Mouse (Mus musculus): ENCODE measurements around the gene Olfr1208. TPM values are rescaled to one million over a fixed set of nuclear protein-coding genes. Genes with fewer than 3 reads are reported as not detected.

Gene Olfr1208
- total RNA-seq (2021), result not detected

DNA sequence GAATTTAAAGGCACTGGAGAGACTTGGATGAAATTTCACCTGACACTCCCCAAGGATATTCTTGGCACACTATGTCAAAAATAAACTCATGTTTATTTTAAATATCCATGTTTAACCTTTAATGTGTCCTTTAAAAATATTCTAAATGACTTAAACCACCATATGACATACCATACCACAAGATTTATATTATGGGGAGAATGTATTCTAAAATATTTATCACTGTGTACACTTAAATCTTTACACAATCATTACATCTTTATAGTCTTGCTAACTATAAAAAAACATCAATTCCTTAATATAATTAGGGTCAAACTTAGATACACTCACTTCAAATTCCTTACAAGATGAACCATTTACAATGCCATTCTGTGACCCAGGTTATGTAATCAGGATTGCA lies at the start of gene Olfr1208:
TSS of gene Olfr1208 (minus strand) at position 101 of the 400 bp plus-strand sequence.
- intact Hi-C loops (cut with DNase I), result no loop called here
- DNase-seq (ENCODE audit: low spot score in 2 of 2), result no peak

DNA sequence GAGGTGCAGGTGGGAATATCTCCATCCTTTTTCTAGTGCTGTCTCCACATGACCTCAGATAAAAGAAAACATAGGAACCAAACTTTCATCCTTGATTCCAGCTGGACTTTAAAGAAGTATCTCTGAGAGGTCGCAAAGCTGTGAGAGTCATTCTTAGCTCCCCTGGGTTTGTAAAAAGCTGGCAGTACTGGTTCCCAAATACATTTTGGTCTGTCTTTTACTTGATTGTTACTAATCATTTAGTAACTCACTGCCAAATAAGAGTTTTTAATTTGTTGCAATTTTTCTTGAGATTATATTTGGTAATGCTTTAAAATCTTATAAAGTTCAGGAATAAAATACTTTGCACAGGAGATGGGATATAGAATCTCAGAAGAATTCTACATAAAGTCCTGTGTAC lies 35.9 kb upstream of the Olfr1208 start, which contains the start of gene Olfr1211:
TSS of gene Olfr1211 (minus strand) at position 101 of the 400 bp plus-strand sequence.
- intact Hi-C loops (cut with DNase I), result no loop called here
- DNase-seq (ENCODE audit: low spot score in 2 of 2), result no peak

DNA sequence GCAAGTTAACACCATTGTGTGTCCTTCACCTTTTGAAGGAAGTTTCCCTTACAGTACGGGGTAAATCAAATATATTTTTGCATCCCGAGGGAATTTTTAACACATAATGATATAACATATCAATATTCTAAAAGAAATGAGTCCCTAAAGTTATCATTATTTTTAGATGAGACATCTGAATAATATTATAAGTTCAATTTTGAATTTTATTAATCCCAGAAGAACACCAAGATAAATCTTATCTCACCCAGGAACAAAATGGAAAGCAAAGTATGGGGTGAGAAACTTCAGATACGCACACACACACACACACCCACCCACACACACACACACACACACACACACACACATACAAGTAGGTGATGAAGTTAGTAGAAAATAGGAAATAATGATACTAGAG lies 12.9 kb upstream of the Olfr1208 start, which contains the start of gene Olfr1209:
TSS of gene Olfr1209 (minus strand) at position 101 of the 400 bp plus-strand sequence.
- intact Hi-C loops (cut with DNase I), result no loop called here
- DNase-seq (ENCODE audit: low spot score in 2 of 2), result no peak

DNA sequence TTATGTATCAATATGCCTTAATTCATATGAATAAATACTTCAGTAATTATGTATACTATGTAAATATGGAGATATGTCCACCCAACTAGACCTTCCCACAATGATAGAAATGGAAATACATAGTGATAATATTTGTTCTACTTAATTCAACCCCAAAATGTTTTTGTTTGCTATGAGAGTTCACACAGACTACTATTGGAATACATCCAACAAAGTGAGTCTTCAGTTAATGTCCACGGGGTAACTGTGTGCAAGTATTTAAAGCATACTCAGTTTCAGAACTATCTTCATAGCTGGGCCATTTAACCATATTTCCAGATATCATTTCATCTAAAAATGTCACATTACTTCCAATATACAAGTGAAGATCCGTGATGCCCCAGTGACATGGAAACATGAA lies 39.2 kb downstream of the Olfr1208 start, which contains the start of gene Olfr1206:
TSS of gene Olfr1206 (plus strand) at position 301 of the 400 bp plus-strand sequence.
- intact Hi-C loops (cut with DNase I), result no loop called here

DNA sequence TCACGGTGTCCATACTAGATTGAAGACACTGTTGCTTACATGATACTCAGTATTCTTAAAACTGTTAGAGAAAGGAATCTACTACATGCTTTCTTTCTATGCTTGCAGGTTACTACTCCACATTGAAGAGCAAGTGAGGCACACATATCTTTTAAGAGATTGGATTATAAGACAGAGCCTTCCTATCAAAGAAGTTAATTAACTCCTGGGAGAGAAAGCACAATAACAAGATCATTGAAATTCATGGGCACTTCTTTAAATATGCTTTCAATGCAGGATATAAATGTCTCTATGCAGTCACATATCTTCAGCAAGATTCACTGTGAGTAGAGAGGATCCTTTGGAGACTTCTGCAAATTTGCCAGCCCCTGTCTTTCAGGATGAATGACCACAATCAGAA lies 53.1 kb downstream of the Olfr1208 start, which contains the start of gene Olfr1204:
TSS of gene Olfr1204 (plus strand) at position 301 of the 400 bp plus-strand sequence.
- intact Hi-C loops (cut with DNase I), result no loop called here
- DNase-seq (ENCODE audit: low spot score in 2 of 2), result no peak

More for the DNA sequence above, 39.2 kb downstream of the Olfr1208 start, which contains the start of gene Olfr1206:
- no peak for DNase-seq (ENCODE audit: low spot score in 2 of 2)

Other genes with a start within 250 kb of the Olfr1208 start
- not detected for gene Olfr1193, start 226.7 kb downstream of the Olfr1208 start, total RNA-seq (2021)
- gene Olfr1195, start 213.1 kb downstream of the Olfr1208 start, total RNA-seq (2021), result not detected
- gene Olfr1196, start 197.7 kb downstream of the Olfr1208 start, total RNA-seq (2021), result not detected
- not detected for gene Olfr1197, start 169.9 kb downstream of the Olfr1208 start, total RNA-seq (2021)
- gene Olfr1198, start 150.9 kb downstream of the Olfr1208 start, total RNA-seq (2021), result not detected
- not detected for gene Olfr1199, start 141.8 kb downstream of the Olfr1208 start, total RNA-seq (2021)
- not detected for gene Olfr1200, start 131.8 kb downstream of the Olfr1208 start, total RNA-seq (2021)
- gene Olfr1201, start 109.3 kb downstream of the Olfr1208 start, total RNA-seq (2021), result not detected
- not detected for gene Olfr1202, start 87.8 kb downstream of the Olfr1208 start, total RNA-seq (2021)
- gene Olfr1205, start 72.6 kb downstream of the Olfr1208 start, total RNA-seq (2021), result not detected
- gene Olfr1204, start 53.0 kb downstream of the Olfr1208 start, total RNA-seq (2021), result not detected
- not detected for gene Olfr1206, start 39.1 kb downstream of the Olfr1208 start, total RNA-seq (2021)
- not detected for gene Olfr1209, start 12.8 kb upstream of the Olfr1208 start, total RNA-seq (2021)
- gene Olfr1211, start 35.8 kb upstream of the Olfr1208 start, total RNA-seq (2021), result not detected
- not detected for gene Olfr1212, start 51.7 kb upstream of the Olfr1208 start, total RNA-seq (2021)
- not detected for gene Gm13762, start 78.0 kb upstream of the Olfr1208 start, total RNA-seq (2021)
- not detected for gene Olfr1214, start 90.3 kb upstream of the Olfr1208 start, total RNA-seq (2021)
- not detected for gene Olfr1215, start 104.7 kb upstream of the Olfr1208 start, total RNA-seq (2021)
- gene Olfr1216, start 116.0 kb upstream of the Olfr1208 start, total RNA-seq (2021), result not detected
- gene Olfr1217, start 129.8 kb upstream of the Olfr1208 start, total RNA-seq (2021), result not detected
- gene Olfr1218, start 158.9 kb upstream of the Olfr1208 start, total RNA-seq (2021), result not detected
- not detected for gene Olfr1219, start 181.2 kb upstream of the Olfr1208 start, total RNA-seq (2021)
- gene Olfr1220, start 204.5 kb upstream of the Olfr1208 start, total RNA-seq (2021), result not detected
- not detected for gene Olfr1221, start 215.0 kb upstream of the Olfr1208 start, total RNA-seq (2021)
- not detected for gene Olfr1222, start 230.7 kb upstream of the Olfr1208 start, total RNA-seq (2021)
- gene Olfr1223, start 249.2 kb upstream of the Olfr1208 start, total RNA-seq (2021), result not detected

Measured in left cerebral cortex, postnatal 25 days (tissue).